Mouse (Mus musculus): ENCODE measurements around the gene AI182371. TPM values are rescaled to one million over a fixed set of nuclear protein-coding genes. Genes with fewer than 3 reads are reported as not detected.
A peak's percentile ranks its signal among the peaks of the same experiment; 100 is the strongest.

Gene AI182371
- polyA plus RNA-seq, 1 experiment from 2014 or later, result 0.16 TPM

GRCm38 (mm10) chr2:35107984-35108635, 6.8 kb upstream of the AI182371 start:
- Histone ChIP-seq H3K4me3 (no peak overlapping the region), H3K27ac (replicated peaks) (no peak overlapping the region), H3K36me3 (no peaks in the 10 kb centered on the region), H3K27me3 (ENCODE audit: low read depth, poor library complexity, severe bottlenecking) (peaks cover 6% of the 10 kb centered on the region; the same call in 1 of the 2 replicates), H3K9me3 (replicated peaks) (no peaks in the 10 kb centered on the region), H3K4me1 (peaks cover 14% of the 10 kb centered on the region)
- WGBS, result 54% methylated on average over 5 of the region's 5 CpGs
- DNase-seq (ENCODE audit: low spot score), result peak; percentile 14

- no peak overlapping the region for H3K27ac ChIP-seq (replicated peaks)
- H3K4me3 ChIP-seq, result no peak overlapping the region
- H3K27me3 ChIP-seq (ENCODE audit: low read depth, poor library complexity, severe bottlenecking), result peaks cover 6% of the 10 kb centered on the region; the same call in 1 of the 2 replicates
- no peaks in the 10 kb centered on the region for H3K36me3 ChIP-seq
- no peaks in the 10 kb centered on the region for H3K9me3 ChIP-seq (replicated peaks)
- H3K4me1 ChIP-seq, result peaks cover 7% of the 10 kb centered on the region
- WGBS, result 66% methylated on average over 3 of the region's 3 CpGs
- DNase-seq (ENCODE audit: low spot score), result no peak
These were observed 3.5 kb upstream of the AI182371 start for GRCm38 (mm10) chr2:35104843-35105242.

GRCm38 (mm10) chr2:35103558-35103957, 2.2 kb upstream of the AI182371 start:
- H3K4me3 ChIP-seq, result no peak overlapping the region
- no peak overlapping the region for H3K27ac ChIP-seq (replicated peaks)
- H3K27me3 ChIP-seq (ENCODE audit: low read depth, poor library complexity, severe bottlenecking), result peaks cover 6% of the 10 kb centered on the region; the same call in 1 of the 2 replicates
- H3K36me3 ChIP-seq, result no peaks in the 10 kb centered on the region
- DNase-seq (ENCODE audit: low spot score), result no peak
- no peaks in the 10 kb centered on the region for H3K9me3 ChIP-seq (replicated peaks)
- no peaks in the 10 kb centered on the region; the same call in 1 of the 2 replicates for H3K4me1 ChIP-seq
- 80% methylated on average over 5 of the region's 5 CpGs for WGBS

- no peaks in the 10 kb centered on the region for H3K4me1 ChIP-seq
- DNase-seq (ENCODE audit: low spot score), result no peak
- no peak overlapping the region for H3K27ac ChIP-seq (replicated peaks)
- no peaks in the 10 kb centered on the region for H3K9me3 ChIP-seq (replicated peaks)
- H3K27me3 ChIP-seq (ENCODE audit: low read depth, poor library complexity, severe bottlenecking), result no peaks in the 10 kb centered on the region
- H3K4me3 ChIP-seq, result no peak overlapping the region
- H3K36me3 ChIP-seq, result no peaks in the 10 kb centered on the region
These were observed 1.4 kb upstream of the AI182371 start for GRCm38 (mm10) chr2:35102777-35103176.

GRCm38 (mm10) chr2:35100529-35100928, 814 bp downstream of the AI182371 start:
- no peaks in the 10 kb centered on the region for H3K27me3 ChIP-seq (ENCODE audit: low read depth, poor library complexity, severe bottlenecking)
- no peaks in the 10 kb centered on the region for H3K9me3 ChIP-seq (replicated peaks)
- 90% methylated on average over 6 of the region's 6 CpGs for WGBS
- no peaks in the 10 kb centered on the region for H3K36me3 ChIP-seq
- no peak overlapping the region for H3K27ac ChIP-seq (replicated peaks)
- H3K4me1 ChIP-seq, result no peaks in the 10 kb centered on the region
- no peak for DNase-seq (ENCODE audit: low spot score)
- no peak overlapping the region for H3K4me3 ChIP-seq

- H3K4me3 ChIP-seq, result no peak overlapping the region
- H3K27me3 ChIP-seq (ENCODE audit: low read depth, poor library complexity, severe bottlenecking), result no peaks in the 10 kb centered on the region
- H3K36me3 ChIP-seq, result no peaks in the 10 kb centered on the region
- no peaks in the 10 kb centered on the region for H3K4me1 ChIP-seq
- no peaks in the 10 kb centered on the region for H3K9me3 ChIP-seq (replicated peaks)
- no peak for DNase-seq (ENCODE audit: low spot score)
- no peak overlapping the region for H3K27ac ChIP-seq (replicated peaks)
- WGBS, result 77% methylated on average over 4 of the region's 4 CpGs
These were observed 13.9 kb downstream of the AI182371 start for GRCm38 (mm10) chr2:35087418-35087817.

- 76% methylated on average over 6 of the region's 6 CpGs for WGBS
- Histone ChIP-seq H3K27ac (replicated peaks) (no peak overlapping the region), H3K27me3 (ENCODE audit: low read depth, poor library complexity, severe bottlenecking) (no peaks in the 10 kb centered on the region), H3K9me3 (replicated peaks) (no peaks in the 10 kb centered on the region), H3K36me3 (no peaks in the 10 kb centered on the region), H3K4me1 (no peaks in the 10 kb centered on the region), H3K4me3 (no peak overlapping the region)
- no peak for DNase-seq (ENCODE audit: low spot score)
These were observed 22.2 kb downstream of the AI182371 start for GRCm38 (mm10) chr2:35079166-35079565.

GRCm38 (mm10) chr2:35074328-35074727, 27.0 kb downstream of the AI182371 start:
- Histone ChIP-seq H3K27me3 (ENCODE audit: low read depth, poor library complexity, severe bottlenecking) (no peaks in the 10 kb centered on the region), H3K27ac (replicated peaks) (no peak overlapping the region), H3K4me1 (no peaks in the 10 kb centered on the region), H3K9me3 (replicated peaks) (peaks cover 3% of the 10 kb centered on the region), H3K4me3 (no peak overlapping the region), H3K36me3 (no peaks in the 10 kb centered on the region)
- DNase-seq (ENCODE audit: low spot score), result no peak
- WGBS, result 85% methylated on average over 3 of the region's 3 CpGs

GRCm38 (mm10) chr2:35072547-35072946, 28.8 kb downstream of the AI182371 start:
- H3K27me3 ChIP-seq (ENCODE audit: low read depth, poor library complexity, severe bottlenecking), result no peaks in the 10 kb centered on the region
- no peak overlapping the region for H3K27ac ChIP-seq (replicated peaks)
- H3K4me3 ChIP-seq, result no peak overlapping the region
- H3K36me3 ChIP-seq, result no peaks in the 10 kb centered on the region
- 84% methylated on average over 2 of the region's 2 CpGs for WGBS
- no peaks in the 10 kb centered on the region for H3K4me1 ChIP-seq
- DNase-seq (ENCODE audit: low spot score), result no peak
- peaks cover 3% of the 10 kb centered on the region for H3K9me3 ChIP-seq (replicated peaks)

GRCm38 (mm10) chr2:35070275-35070674, 31.1 kb downstream of the AI182371 start:
- no peaks in the 10 kb centered on the region for H3K27me3 ChIP-seq (ENCODE audit: low read depth, poor library complexity, severe bottlenecking)
- 87% methylated on average over 4 of the region's 4 CpGs for WGBS
- no peak overlapping the region for H3K4me3 ChIP-seq
- H3K36me3 ChIP-seq, result no peaks in the 10 kb centered on the region
- H3K4me1 ChIP-seq, result no peaks in the 10 kb centered on the region
- H3K9me3 ChIP-seq (replicated peaks), result peaks cover 3% of the 10 kb centered on the region
- H3K27ac ChIP-seq (replicated peaks), result no peak overlapping the region
- no peak for DNase-seq (ENCODE audit: low spot score)

GRCm38 (mm10) chr2:35069124-35069523, 32.2 kb downstream of the AI182371 start:
- H3K27ac ChIP-seq (replicated peaks), result no peak overlapping the region

GRCm38 (mm10) chr2:35067117-35067516, 34.2 kb downstream of the AI182371 start:
- DNase-seq (ENCODE audit: low spot score), result no peak
- H3K27me3 ChIP-seq (ENCODE audit: low read depth, poor library complexity, severe bottlenecking), result no peaks in the 10 kb centered on the region
- no peak overlapping the region for H3K4me3 ChIP-seq
- H3K9me3 ChIP-seq (replicated peaks), result no peaks in the 10 kb centered on the region
- H3K4me1 ChIP-seq, result no peaks in the 10 kb centered on the region
- H3K36me3 ChIP-seq, result no peaks in the 10 kb centered on the region
- no peak overlapping the region for H3K27ac ChIP-seq (replicated peaks)
- 92% methylated on average over 11 of the region's 11 CpGs for WGBS

More at GRCm38 (mm10) chr2:35069124-35069523, 32.2 kb downstream of the AI182371 start:
- no peak for DNase-seq (ENCODE audit: low spot score)
- no peak overlapping the region for H3K4me3 ChIP-seq
- H3K36me3 ChIP-seq, result no peaks in the 10 kb centered on the region
- no peaks in the 10 kb centered on the region for H3K4me1 ChIP-seq
- WGBS, result 93% methylated on average over 1 of the region's 1 CpGs
- peaks cover 3% of the 10 kb centered on the region for H3K9me3 ChIP-seq (replicated peaks)
- no peaks in the 10 kb centered on the region for H3K27me3 ChIP-seq (ENCODE audit: low read depth, poor library complexity, severe bottlenecking)

GRCm38 (mm10) chr2:35066525-35067082, 34.7 kb downstream of the AI182371 start:
- WGBS, result 90% methylated on average over 13 of the region's 13 CpGs
- H3K9me3 ChIP-seq (replicated peaks), result no peaks in the 10 kb centered on the region
- no peaks in the 10 kb centered on the region for H3K36me3 ChIP-seq
- no peak for DNase-seq (ENCODE audit: low spot score)
- H3K4me1 ChIP-seq, result no peaks in the 10 kb centered on the region
- H3K4me3 ChIP-seq, result no peak overlapping the region
- H3K27ac ChIP-seq (replicated peaks), result no peak overlapping the region
- H3K27me3 ChIP-seq (ENCODE audit: low read depth, poor library complexity, severe bottlenecking), result no peaks in the 10 kb centered on the region
